Mouse (Mus musculus) layer of hippocampus, adult 8-10 months (tissue): Measurements from ENCODE around the gene Palm2. TPM values are rescaled to one million over a fixed set of nuclear protein-coding genes. Genes with fewer than 3 reads are reported as not detected.
A peak's percentile ranks its signal among the peaks of the same experiment; 100 is the strongest.

Experiments
- DNase-seq, 2 experiments: peaks; one replicate each; pipeline ENCODE4 v3.0.0; 2022; ENCODE audit warnings: low spot score in 2 of 2
- total RNA-seq, 4 experiments: library from RNA; stranded (reverse); gene quantifications; 2 replicates each; pipeline ENCODE4 v1.2.4; 2022

Gene Palm2
- total RNA-seq, 4 experiments from 2014 or later: 34.5 to 52.4 (median 45.2) TPM

- DNase-seq: no peak
Observed at GRCm38 (mm10) chr4:57612716-57613115, 178.7 kb downstream of the Palm2 start.

- DNase-seq: no peak
Observed at GRCm38 (mm10) chr4:57614686-57615085, 180.6 kb downstream of the Palm2 start.

- no peak for DNase-seq
Observed at GRCm38 (mm10) chr4:57618743-57619142, 184.7 kb downstream of the Palm2 start.

GRCm38 (mm10) chr4:57622816-57623215, 188.8 kb downstream of the Palm2 start:
- DNase-seq: no peak

GRCm38 (mm10) chr4:57624819-57625218, 190.8 kb downstream of the Palm2 start:
- DNase-seq: no peak

GRCm38 (mm10) chr4:57625306-57625705, 191.3 kb downstream of the Palm2 start:
- no peak for DNase-seq

GRCm38 (mm10) chr4:57625756-57626155, 191.7 kb downstream of the Palm2 start:
- no peak for DNase-seq

GRCm38 (mm10) chr4:57626921-57627320, 192.9 kb downstream of the Palm2 start:
- DNase-seq: no peak

- no peak for DNase-seq
Observed at GRCm38 (mm10) chr4:57632386-57632785, 198.3 kb downstream of the Palm2 start.

- no peak for DNase-seq
Observed at GRCm38 (mm10) chr4:57633052-57633451, 199.0 kb downstream of the Palm2 start.

- DNase-seq: no peak
Observed at GRCm38 (mm10) chr4:57634956-57635355, 200.9 kb downstream of the Palm2 start.

- no peak for DNase-seq
Observed at GRCm38 (mm10) chr4:57636782-57637482, 202.9 kb downstream of the Palm2 start.

GRCm38 (mm10) chr4:57637636-57638386, 203.8 kb downstream of the Palm2 start:
- peak; percentile 25 to 34 for DNase-seq

- DNase-seq: no peak
Observed at GRCm38 (mm10) chr4:57638941-57639340, 204.9 kb downstream of the Palm2 start.

GRCm38 (mm10) chr4:57640222-57640621, 206.2 kb downstream of the Palm2 start:
- no peak for DNase-seq

- DNase-seq: no peak
Observed at GRCm38 (mm10) chr4:57640971-57641370, 206.9 kb downstream of the Palm2 start.

GRCm38 (mm10) chr4:57650994-57651393, 216.9 kb downstream of the Palm2 start:
- no peak for DNase-seq

GRCm38 (mm10) chr4:57651547-57651946, 217.5 kb downstream of the Palm2 start:
- DNase-seq: no peak

GRCm38 (mm10) chr4:57652185-57652904, 218.3 kb downstream of the Palm2 start:
- no peak for DNase-seq

GRCm38 (mm10) chr4:57655966-57656365, 221.9 kb downstream of the Palm2 start:
- no peak for DNase-seq

- DNase-seq: peak; percentile 58 to 59
Observed at GRCm38 (mm10) chr4:57656388-57656787, 222.3 kb downstream of the Palm2 start.

- DNase-seq: no peak
Observed at GRCm38 (mm10) chr4:57656861-57657260, 222.8 kb downstream of the Palm2 start.
